Mouse (Mus musculus) heart, postnatal 0 days (tissue): ENCODE data around the gene Sel1l. TPM values are rescaled to one million over a fixed set of nuclear protein-coding genes. Genes with fewer than 3 reads are reported as not detected.

Experiments
- ATAC-seq: fragments of 200-750 bp; cut with Nextera tagmentation; 2 replicates; pipeline ENCODE4 v1.8.0; 2017; ENCODE audit warnings: low read depth, moderate number of reproducible peaks, moderate library complexity; ENCODE audit not compliant: insufficient read depth
- DNase-seq: peaks from one replicate; pipeline ENCODE4 v3.0.0-alpha.2; 2016; ENCODE audit warnings: low spot score
- H3K27ac ChIP-seq: fragments of 300-500 bp; sonication (generic); 2 replicates; pipeline ENCODE4 v1.5.1; 2014; ENCODE audit warnings: low read depth, mild to moderate bottlenecking
- H3K27me3 ChIP-seq: fragments of 300-500 bp; sonication (generic); 2 replicates; pipeline ENCODE4 v1.6.1; 2014; ENCODE audit warnings: low read length, mixed read lengths; ENCODE audit not compliant: control insufficient read depth, insufficient read depth
- H3K36me3 ChIP-seq: fragments of 300-500 bp; sonication (generic); replicated peaks from 2 replicates; pipeline ENCODE4 v1.6.1; 2014; ENCODE audit warnings: low read length, mixed read lengths; ENCODE audit not compliant: control insufficient read depth, insufficient read depth
- H3K4me1 ChIP-seq: fragments of 300-500 bp; sonication (generic); 2 replicates; pipeline ENCODE4 v1.6.1; 2014; ENCODE audit warnings: antibody characterized with exemption; ENCODE audit not compliant: control insufficient read depth, insufficient read depth
- H3K4me2 ChIP-seq: fragments of 300-500 bp; sonication (generic); 2 replicates; pipeline ENCODE4 v1.6.1; 2014; ENCODE audit warnings: low read depth, mild to moderate bottlenecking, low read length, moderate library complexity
- H3K4me3 ChIP-seq: fragments of 300-500 bp; sonication (generic); 2 replicates; pipeline ENCODE4 v1.5.1; 2014; ENCODE audit warnings: low read depth, low read length
- H3K9ac ChIP-seq: fragments of 300-500 bp; sonication (generic); replicated peaks from 2 replicates; pipeline ENCODE4 v1.6.1; 2014; ENCODE audit warnings: low read depth, low read length, mixed read lengths
- H3K9me3 ChIP-seq: fragments of 300-500 bp; sonication (generic); replicated peaks from 2 replicates; pipeline ENCODE4 v1.6.1; 2016; ENCODE audit warnings: low read length; ENCODE audit not compliant: control insufficient read depth
- CTCF ChIP-seq: IDR thresholded peaks from 2 replicates; pipeline ENCODE4 v1.5.1; 2016; ENCODE audit warnings: antibody characterized with exemption, control low read depth, low read depth
- EP300 ChIP-seq: IDR thresholded peaks from 2 replicates; pipeline ENCODE4 v1.6.1; 2016; ENCODE audit warnings: antibody characterized with exemption, low read depth
- WGBS: fragments of 180-500 bp; shearing (Covaris S2); extraction: QIAGEN DNeasy Blood & Tissue Kit; methylation state at CpG from one replicate; pipeline ENCODE4 v1.1.7; 2014; 5-methylcytosine and 5-hydroxymethylcytosine counted together
- polyA plus RNA-seq: library from polyadenylated mRNA; unstranded; fragments of >200 nt; fragmentation: Nextera tagmentation; extraction: Ambion mirVana; gene quantifications from 2 replicates; pipeline ENCODE4 v1.2.1, GENCODE M21; 2015
- total RNA-seq: library from RNA; depleted of rRNA; stranded (reverse); fragments of >200 nt; gene quantifications from 2 replicates; pipeline ENCODE4 v1.2.3, GENCODE M21; 2014; ENCODE audit warnings: low replicate concordance

The Sel1l gene
- total and polyA plus RNA-seq, 2 experiments from 2014 or later: 39.1 to 44.2 TPM

DNA sequence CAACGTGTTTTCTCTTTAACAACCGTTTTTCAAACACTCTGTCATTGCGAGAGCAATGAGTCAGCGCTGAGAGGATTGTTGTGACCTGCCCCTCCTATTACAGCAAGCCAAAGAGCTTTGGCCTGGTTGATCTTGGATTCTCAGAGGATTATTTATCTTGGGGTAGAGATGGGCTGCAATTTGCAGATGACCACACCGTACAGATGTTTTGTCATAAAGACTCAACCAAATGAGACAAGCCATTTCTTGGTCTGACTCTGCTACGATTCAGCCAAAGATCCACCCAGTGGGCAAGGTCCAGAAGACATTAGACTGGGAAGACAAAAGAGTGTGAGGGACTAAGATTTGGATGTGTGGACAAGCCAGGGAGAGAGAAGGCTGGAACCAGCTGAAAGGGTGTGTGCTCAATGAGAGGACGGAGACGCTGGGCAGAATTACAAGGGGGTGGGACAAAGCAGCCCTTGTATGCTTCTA lies 74.1 kb downstream of the Sel1l start:
- Histone ChIP-seq H3K9ac (no peak overlapping the region), H3K4me2 (no peak overlapping the region), H3K27me3 (peaks cover 54% of the 10 kb centered on the region), H3K4me3 (no peak overlapping the region), H3K27ac (no peak overlapping the region), H3K36me3 (no peaks in the 10 kb centered on the region), H3K9me3 (no peaks in the 10 kb centered on the region), H3K4me1 (no peaks in the 10 kb centered on the region)
- DNase-seq (no peak), ATAC-seq (no peak)
- WGBS: 62% methylated on average over 8 of the region's 8 CpGs
- TF ChIP-seq EP300 (no peak), CTCF (no peak)

- no peak for ATAC-seq
Measured at GRCm38 (mm10) chr12:91768871-91769270, 80.1 kb downstream of the Sel1l start.

DNA sequence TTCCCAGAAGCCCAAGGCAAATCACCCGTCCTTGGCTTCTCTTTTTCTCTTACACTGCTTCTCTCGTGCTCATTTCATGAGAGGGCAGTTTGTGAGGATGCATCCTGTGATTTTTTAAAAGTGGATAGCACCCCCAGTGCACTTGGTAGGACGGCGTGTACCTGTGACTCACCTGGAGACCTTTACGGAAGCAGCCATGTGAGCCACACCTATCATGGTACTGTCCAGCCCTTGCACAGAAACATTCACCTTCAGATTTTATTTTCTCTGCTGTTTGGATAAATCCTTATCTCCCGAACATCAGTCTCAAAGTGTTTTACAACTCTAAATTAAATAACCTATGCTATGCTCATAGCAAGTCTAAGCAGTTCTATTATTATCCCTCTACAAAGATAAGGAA lies 80.8 kb downstream of the Sel1l start:
- no peak overlapping the region for H3K4me3 ChIP-seq
- H3K27ac ChIP-seq: no peak overlapping the region
- DNase-seq: no peak
- TF ChIP-seq EP300: no peak
- TF ChIP-seq CTCF: no peak
- no peak overlapping the region for H3K4me2 ChIP-seq
- WGBS: 81% methylated on average over 6 of the region's 6 CpGs
- H3K36me3 ChIP-seq: no peaks in the 10 kb centered on the region
- ATAC-seq: no peak
- peaks cover 4% of the 10 kb centered on the region; the same call in 1 of the 2 replicates for H3K4me1 ChIP-seq
- H3K27me3 ChIP-seq: peaks cover 32% of the 10 kb centered on the region; the same call in 1 of the 2 replicates
- no peak overlapping the region for H3K9ac ChIP-seq
- no peaks in the 10 kb centered on the region for H3K9me3 ChIP-seq

More at GRCm38 (mm10) chr12:91768871-91769270, 80.1 kb downstream of the Sel1l start:
- Histone ChIP-seq H3K9me3 (no peaks in the 10 kb centered on the region), H3K27ac (no peak overlapping the region), H3K27me3 (peaks cover 32% of the 10 kb centered on the region; the same call in 1 of the 2 replicates), H3K4me1 (peaks cover 4% of the 10 kb centered on the region; the same call in 1 of the 2 replicates), H3K4me3 (no peak overlapping the region), H3K36me3 (no peaks in the 10 kb centered on the region), H3K9ac (no peak overlapping the region), H3K4me2 (no peak overlapping the region)
- DNase-seq: no peak
- 75% methylated on average over 2 of the region's 2 CpGs for WGBS
- TF ChIP-seq EP300 (no peak), CTCF (no peak)

DNA sequence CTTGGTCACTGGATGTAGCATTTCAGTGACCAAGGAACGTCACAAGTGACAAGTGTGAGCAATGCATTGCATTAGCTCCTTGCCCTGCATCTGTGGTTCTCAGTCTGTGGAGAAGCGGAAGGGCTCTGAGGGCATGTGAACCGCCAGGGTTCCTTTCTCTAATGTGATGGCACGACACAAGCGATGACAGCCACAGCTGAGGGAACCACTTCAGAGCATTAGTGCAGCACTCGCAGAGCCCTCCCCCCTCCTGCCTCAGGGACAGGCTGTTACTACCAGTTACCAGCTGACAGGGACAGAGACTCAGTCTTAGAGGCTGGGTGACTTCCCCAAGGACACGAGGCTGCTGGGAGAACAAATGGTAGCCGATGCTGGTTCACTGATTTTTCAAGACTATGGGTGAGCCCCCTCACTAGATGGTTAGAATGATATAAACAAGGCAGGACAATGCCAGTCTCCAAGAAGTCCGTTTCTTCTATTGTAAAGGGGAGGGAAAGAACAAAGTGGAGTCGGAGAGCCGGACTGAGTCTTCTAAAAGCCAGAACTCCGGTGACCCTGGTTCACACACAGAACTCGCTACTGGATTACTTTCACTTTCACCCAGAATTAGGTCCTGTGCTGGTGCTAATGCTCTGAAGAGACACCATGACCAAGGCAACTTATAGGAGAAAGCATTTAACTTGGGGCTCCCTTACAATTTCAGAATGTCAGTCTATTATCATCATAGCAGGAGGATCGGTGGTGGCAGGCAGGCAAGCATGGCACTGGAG lies 82.4 kb downstream of the Sel1l start:
- H3K27me3 ChIP-seq: peaks cover 30% of the 10 kb centered on the region; the same call in 1 of the 2 replicates
- no peak overlapping the region for H3K27ac ChIP-seq
- H3K4me3 ChIP-seq: peak overlapping the region; percentile 29
- H3K4me1 ChIP-seq: peaks cover 4% of the 10 kb centered on the region; the same call in 1 of the 2 replicates
- H3K9me3 ChIP-seq: no peaks in the 10 kb centered on the region
- DNase-seq: peak; percentile 78
- H3K4me2 ChIP-seq: peak overlapping the region; percentile 59
- peak; percentile 90 for ATAC-seq
- TF ChIP-seq CTCF: no peak
- no peak for TF ChIP-seq EP300
- no peak overlapping the region for H3K9ac ChIP-seq
- 33% methylated on average over 14 of the region's 14 CpGs for WGBS
- H3K36me3 ChIP-seq: no peaks in the 10 kb centered on the region

DNA sequence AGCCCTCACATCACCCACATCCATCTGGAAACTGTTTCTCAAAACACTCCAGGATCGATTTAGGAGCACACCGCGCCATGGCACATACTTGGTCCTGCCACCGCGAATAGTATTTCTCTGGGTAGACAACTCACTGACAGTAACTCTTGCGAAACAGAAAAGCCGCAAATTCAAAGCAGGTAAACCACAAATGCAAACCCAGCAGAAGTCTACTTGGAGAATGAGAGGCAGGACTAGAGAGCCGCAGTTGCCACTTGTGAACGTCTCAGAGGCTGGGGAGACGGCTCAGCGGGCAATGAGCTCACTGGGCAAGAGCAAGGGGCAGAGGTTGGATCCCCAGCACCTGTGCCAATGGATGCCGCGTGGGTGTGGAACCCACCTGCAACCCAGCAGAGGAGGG lies 83.5 kb downstream of the Sel1l start:
- Histone ChIP-seq H3K27me3 (peaks cover 27% of the 10 kb centered on the region; the same call in 1 of the 2 replicates), H3K9ac (no peak overlapping the region), H3K36me3 (no peaks in the 10 kb centered on the region), H3K9me3 (no peaks in the 10 kb centered on the region), H3K4me2 (no peak overlapping the region), H3K4me3 (no peak overlapping the region), H3K27ac (no peak overlapping the region), H3K4me1 (peaks cover 4% of the 10 kb centered on the region; the same call in 1 of the 2 replicates)
- 74% methylated on average over 13 of the region's 13 CpGs for WGBS
- TF ChIP-seq EP300: no peak
- no peak for TF ChIP-seq CTCF
- no peak for ATAC-seq
- DNase-seq: no peak
